Comparison of ENCODE assay signal across 26 mouse cellular contexts in the genomic region with DNA sequence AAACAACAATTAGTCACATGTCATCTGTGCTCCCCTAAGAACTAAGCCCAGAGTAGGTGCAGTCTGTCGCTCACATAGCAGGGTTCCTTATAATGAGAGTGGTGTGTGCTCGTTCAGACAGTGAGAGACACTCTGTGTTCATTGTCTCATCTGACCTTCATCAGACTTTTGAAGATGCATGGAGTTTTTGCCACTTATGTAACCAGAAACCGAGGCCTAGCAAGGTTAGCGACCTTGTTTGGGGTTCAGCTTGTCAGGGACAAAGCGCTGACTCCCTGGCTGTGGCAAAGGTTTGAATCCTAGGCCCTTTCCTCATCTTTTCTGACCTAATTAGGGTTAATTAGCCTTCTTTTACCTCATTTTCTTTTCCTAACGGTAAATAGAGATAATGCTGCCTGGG. TPM values are rescaled to one million over a fixed set of nuclear protein-coding genes. Genes with fewer than 3 reads are reported as not detected.
DNase-seq lines count a peak whose midpoint lies in the region; ATAC-seq lines count a peak whose summit lies in the region.
"Had no signal": no experiment of that assay in that cellular context is flagged by ENCODE, and none has a peak within 500 bp of the region (broad histone marks: within the 10 kb centered on the region; RNA-seq: fewer than 3 reads in every experiment).

No protein-coding gene starts in this region.

- peaks cover 44% of the 10 kb centered on the region for H3K4me1 ChIP-seq in forebrain, embryonic 13.5 days
- peaks cover 14% of the 10 kb centered on the region for H3K4me1 ChIP-seq in forebrain, embryonic 14.5 days (ENCODE audit: control insufficient read depth, insufficient read depth, low read length)

- no peaks in the 10 kb centered on the region for H3K27me3 ChIP-seq in forebrain, embryonic 13.5 days
- no peaks in the 10 kb centered on the region for H3K27me3 ChIP-seq in forebrain, embryonic 14.5 days (replicated peaks; ENCODE audit: control insufficient read depth, insufficient read depth, low read length)
- H3K27me3 ChIP-seq: embryonic facial prominence, embryonic 12.5 days; hindbrain, embryonic 15.5 days had no signal

- H3K36me3 ChIP-seq in forebrain, embryonic 13.5 days (ENCODE audit: poor library complexity, severe bottlenecking), result no peaks in the 10 kb centered on the region
- no peaks in the 10 kb centered on the region for H3K36me3 ChIP-seq in forebrain, embryonic 14.5 days (ENCODE audit: control insufficient read depth, insufficient read depth, low read length)
- H3K36me3 ChIP-seq: embryonic facial prominence, embryonic 12.5 days; G1E; hindbrain, embryonic 15.5 days had no signal

- H3K27ac ChIP-seq in forebrain, embryonic 13.5 days, result no peak overlapping the region
- no peak overlapping the region for H3K27ac ChIP-seq in forebrain, embryonic 14.5 days (ENCODE audit: low read depth, low read length)
- H3K27ac ChIP-seq: embryonic facial prominence, embryonic 12.5 days; hindbrain, embryonic 15.5 days had no signal

- intact Hi-C loops in left cerebral cortex, postnatal 4 days (cut with DNase I), result no loop called here

- ATAC-seq in forebrain, embryonic 13.5 days, result 0 out of 2 replicates have a peak, but pooled peaks have one; percentile 27
- no peak for ATAC-seq in forebrain, embryonic 14.5 days
- ATAC-seq: CD4-positive, CD25-positive, alpha-beta regulatory T cell, adult 4 months; forebrain, postnatal 0 days; intestine, embryonic 16.5 days had no signal

- DNase-seq in adrenal gland, adult (ENCODE audit: inconsistent age in 2 of 2, low spot score in 1 of 2), result peak; percentile 64 to 83
- no peak for DNase-seq in adrenal gland, postnatal 10 days
- no peak for DNase-seq in forebrain, embryonic 14.5 days (ENCODE audit: low spot score)
- DNase-seq in kidney, adult 9 months, result peak; percentile 24
- DNase-seq in kidney, postnatal 10 days, result no peak
- no peak for DNase-seq in left cerebral cortex, postnatal 4 days
- DNase-seq: B cell, adult 2 months; cerebellum, adult 11-12 months; cerebellum, adult 9-10 months; cerebellum, postnatal 25 days; forebrain, postnatal 0 days; gastrocnemius, postnatal 36 days; heart, adult 11 months; heart, postnatal 36 days; kidney, adult 2 months had no signal

- H3K9ac ChIP-seq in forebrain, embryonic 13.5 days, result no peak overlapping the region
- no peak overlapping the region for H3K9ac ChIP-seq in forebrain, embryonic 14.5 days (ENCODE audit: low read length)
- H3K9ac ChIP-seq: embryonic facial prominence, embryonic 12.5 days; forebrain, postnatal 0 days; hindbrain, embryonic 15.5 days had no signal

- H3K4me2 ChIP-seq in forebrain, embryonic 13.5 days, result no peak overlapping the region
- H3K4me2 ChIP-seq in forebrain, embryonic 14.5 days (ENCODE audit: low read length), result no peak overlapping the region
- H3K4me2 ChIP-seq: embryonic facial prominence, embryonic 12.5 days; heart, embryonic 11.5 days; hindbrain, embryonic 15.5 days had no signal

- 42% methylated on average over 6 of the region's 6 CpGs for WGBS in forebrain, embryonic 13.5 days
- 42% methylated on average over 6 of the region's 6 CpGs for WGBS in forebrain, embryonic 14.5 days

- no peaks in the 10 kb centered on the region for H3K9me3 ChIP-seq in forebrain, embryonic 13.5 days (replicated peaks)
- no peaks in the 10 kb centered on the region for H3K9me3 ChIP-seq in forebrain, embryonic 14.5 days (replicated peaks; ENCODE audit: control insufficient read depth, low read length)
- H3K9me3 ChIP-seq: embryonic facial prominence, embryonic 12.5 days; G1E; hindbrain, embryonic 15.5 days had no signal

- H3K4me3 ChIP-seq in forebrain, embryonic 13.5 days, result no peak overlapping the region
- H3K4me3 ChIP-seq in forebrain, embryonic 14.5 days (ENCODE audit: low read depth, low read length), result no peak overlapping the region
- H3K4me3 ChIP-seq: embryonic facial prominence, embryonic 12.5 days; hindbrain, embryonic 15.5 days had no signal

RNA-seq across cellular contexts. Expression of gene Ctnnbip1, which starts 5.9 kb away (rescaled TPM):
- 10 to 100 TPM; 39.5 to 42.0 TPM for total RNA-seq in adrenal gland, postnatal 10 days (2021)
- polyA plus RNA-seq in forebrain, embryonic 13.5 days (2015; fragmentation: Nextera tagmentation; extraction: Ambion mirVana), result 80.2 and 81.2 TPM in 2 replicates
- 95.2 and 99.1 TPM in 2 replicates for polyA plus RNA-seq in forebrain, embryonic 14.5 days (2014; fragmentation: Nextera tagmentation; extraction: Ambion mirVana)
- 10 to 100 TPM; 94.7 to 99.4 TPM for total RNA-seq in left cerebral cortex, postnatal 4 days (2021)

RNA-seq across cellular contexts. Expression of gene Lzic, which starts 38.9 kb away (rescaled TPM):
- total RNA-seq in adrenal gland, postnatal 10 days (2021), result 10 to 100 TPM; 40.1 to 42.1 TPM
- 50.3 and 59.4 TPM in 2 replicates for polyA plus RNA-seq in forebrain, embryonic 13.5 days (2015; fragmentation: Nextera tagmentation; extraction: Ambion mirVana)
- polyA plus RNA-seq in forebrain, embryonic 14.5 days (2014; fragmentation: Nextera tagmentation; extraction: Ambion mirVana), result 62.6 and 63.0 TPM in 2 replicates
- 10 to 100 TPM; 63.7 to 66.2 TPM for total RNA-seq in left cerebral cortex, postnatal 4 days (2021)

RNA-seq across cellular contexts. Expression of gene Nmnat1, which starts 39.0 kb away (rescaled TPM):
- 10 to 100 TPM; 15.2 TPM for total RNA-seq in adrenal gland, postnatal 10 days (2021)
- 11.8 and 15.7 TPM in 2 replicates for polyA plus RNA-seq in forebrain, embryonic 13.5 days (2015; fragmentation: Nextera tagmentation; extraction: Ambion mirVana)
- polyA plus RNA-seq in forebrain, embryonic 14.5 days (2014; fragmentation: Nextera tagmentation; extraction: Ambion mirVana), result 9.4 and 11.8 TPM in 2 replicates
- 1 to 10 TPM; 5.9 to 6.0 TPM for total RNA-seq in left cerebral cortex, postnatal 4 days (2021)

RNA-seq across cellular contexts. Expression of gene Tmem274, which starts 46.8 kb away (rescaled TPM):
- total RNA-seq in adrenal gland, postnatal 10 days (2021), result not detected
- 0.28 and 0.62 TPM in 2 replicates for polyA plus RNA-seq in forebrain, embryonic 13.5 days (2015; fragmentation: Nextera tagmentation; extraction: Ambion mirVana)
- polyA plus RNA-seq in forebrain, embryonic 14.5 days (2014; fragmentation: Nextera tagmentation; extraction: Ambion mirVana), result not detected in 2 replicates
- not detected for total RNA-seq in left cerebral cortex, postnatal 4 days (2021)
- total RNA-seq: forebrain, postnatal 0 days; G1E; gastrocnemius, adult 18-20 months; gastrocnemius, postnatal 36 days; heart, postnatal 36 days had no signal
- polyA plus RNA-seq: brain, embryonic 14.5 days; cortical plate, adult 2 months; forebrain, postnatal 0 days; G1E; heart, embryonic 11.5 days; hindbrain, embryonic 11.5 days; kidney, adult 2 months had no signal

Comparison
In these comparisons a context has a peak if more than half of its experiments do, and no peak if none do; other contexts are left out.
1. DNase-seq: peak in adrenal gland, adult (2 of 2) and kidney, adult 9 months (single experiment); none in adrenal gland, postnatal 10 days (single experiment), forebrain, embryonic 14.5 days (single experiment), kidney, postnatal 10 days (single experiment) and left cerebral cortex, postnatal 4 days (single experiment).